Mouse (Mus musculus) layer of hippocampus, postnatal 10 days (tissue): ENCODE data around the gene Hist1h2an. TPM values are rescaled to one million over a fixed set of nuclear protein-coding genes. Genes with fewer than 3 reads are reported as not detected.
A peak's percentile ranks its signal among the peaks of the same experiment; 100 is the strongest.
"Not testable (repeated sequence)": the region's sequence is repeated elsewhere in the genome, so short reads cannot be mapped to it uniquely, and the experiment has no call there.

Source experiments
- DNase-seq, 2 experiments: peaks; one replicate each; pipeline ENCODE4 v3.0.0; 2021; ENCODE audit warnings: low spot score in 2 of 2
- long read RNA-seq: library from polyadenylated mRNA; stranded (forward); transcript quantifications from one replicate; pipeline ENCODE4 v2.0.0, GENCODE M21; 2023
- total RNA-seq, 2 experiments: library from RNA; stranded (reverse); gene quantifications; 2 replicates each; pipeline ENCODE4 v1.2.3; 2021

The Hist1h2an gene
- 10 to 100 TPM; 11.0 to 16.4 TPM for total RNA-seq
- long read RNA-seq = 0 reads

- DNase-seq = peak; percentile 82 to 85
These were observed at the start of gene Hist1h2an, which contains the start of gene Hist1h2bp for GRCm38 (mm10) chr13:21786899-21787629. Gene Hist1h2an (minus strand): TSS chr13:21787218. Gene Hist1h2bp (plus strand): TSS chr13:21787461.

- not testable (repeated sequence) for DNase-seq
These were observed 46.4 kb upstream of the Hist1h2an start, which contains the start of the genes Hist1h2ap and Hist1h2br for GRCm38 (mm10) chr13:21833461-21833860. Gene Hist1h2ap (minus strand): TSS chr13:21833507. Gene Hist1h2br (plus strand): TSS chr13:21833743.

GRCm38 (mm10) chr13:21831418-21832394, 44.7 kb upstream of the Hist1h2an start, which contains the start of gene Hist1h4n:
Gene Hist1h4n (minus strand): TSS chr13:21832196.
- DNase-seq = peak in 1 of 2 experiments; percentile 28

DNA sequence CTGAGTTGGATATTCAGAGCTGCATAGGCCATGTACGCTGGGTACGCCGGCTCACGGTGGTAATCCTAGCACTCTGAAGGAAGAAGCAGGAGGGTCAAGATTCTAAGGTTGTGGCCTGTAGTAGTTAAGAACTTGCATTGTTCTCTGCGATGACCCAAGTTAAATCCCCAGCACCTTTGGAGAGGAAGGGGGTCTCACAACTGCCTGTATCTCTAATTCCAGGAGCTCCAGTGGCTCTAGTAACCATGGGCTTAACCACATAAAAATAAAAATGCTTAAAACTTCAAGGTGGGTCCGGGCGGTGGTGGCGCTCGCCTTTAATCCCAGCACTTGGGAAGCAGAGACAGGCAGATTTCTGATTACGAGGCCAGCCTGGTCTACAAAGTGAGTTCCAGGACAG, 43.3 kb upstream of the Hist1h2an start:
- no peak for DNase-seq

DNA sequence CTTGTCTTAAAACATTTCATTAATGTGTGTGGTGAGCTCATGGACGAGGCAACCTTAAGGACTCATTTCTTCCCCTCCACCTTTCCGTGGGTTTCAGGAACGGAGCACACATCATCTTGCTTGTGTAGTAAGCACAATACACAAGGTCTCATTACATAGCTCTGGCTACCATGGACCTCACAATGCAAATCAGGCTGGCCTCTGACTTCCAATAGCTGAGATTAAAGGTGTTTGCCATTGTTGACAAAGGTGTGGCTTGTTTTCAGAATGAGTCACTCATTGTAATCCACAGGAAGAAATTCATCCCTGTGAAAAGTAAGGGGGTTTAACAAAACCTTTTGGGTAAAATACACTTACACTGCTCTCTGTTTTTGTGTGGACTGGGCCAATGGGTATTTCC, 41.5 kb upstream of the Hist1h2an start:
- no peak for DNase-seq

GRCm38 (mm10) chr13:21820082-21820890, 33.3 kb upstream of the Hist1h2an start:
- DNase-seq = not testable (repeated sequence)

GRCm38 (mm10) chr13:21812092-21812491, 25.1 kb upstream of the Hist1h2an start:
- not testable (repeated sequence) for DNase-seq

GRCm38 (mm10) chr13:21811539-21811938, 24.5 kb upstream of the Hist1h2an start, which contains the start of gene Hist1h4m:
Gene Hist1h4m (plus strand): TSS chr13:21811746.
- not testable (repeated sequence) for DNase-seq

GRCm38 (mm10) chr13:21811074-21811473, 24.1 kb upstream of the Hist1h2an start:
- not testable (repeated sequence) for DNase-seq

GRCm38 (mm10) chr13:21810073-21810472, 23.1 kb upstream of the Hist1h2an start, which contains the start of the genes Hist1h2bq and Hist1h2ao:
Gene Hist1h2bq (minus strand): TSS chr13:21810197.
Gene Hist1h2ao (plus strand): TSS chr13:21810465.
- DNase-seq = not testable (repeated sequence)

DNA sequence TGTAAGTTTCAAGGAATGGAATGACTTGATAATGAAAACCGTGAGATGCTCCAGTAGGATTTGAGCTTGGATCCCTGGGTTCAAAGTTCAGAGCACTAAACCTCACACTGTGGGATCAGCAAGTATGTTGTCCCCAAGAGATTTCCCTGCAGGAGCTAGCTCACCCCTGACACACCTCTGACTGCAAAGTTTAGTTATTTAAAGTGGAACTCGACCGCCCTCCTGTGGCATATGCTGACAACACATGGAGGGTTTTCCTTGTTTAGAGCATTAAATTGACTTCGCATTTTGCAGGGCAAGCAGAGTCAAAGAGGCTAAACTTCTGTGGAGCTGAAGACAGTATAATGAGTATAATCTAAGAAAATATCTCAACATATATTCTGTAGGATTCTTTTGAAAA, 16.0 kb upstream of the Hist1h2an start:
- DNase-seq = not testable (repeated sequence)

GRCm38 (mm10) chr13:21797163-21797562, 10.1 kb upstream of the Hist1h2an start:
- not testable (repeated sequence) for DNase-seq

DNA sequence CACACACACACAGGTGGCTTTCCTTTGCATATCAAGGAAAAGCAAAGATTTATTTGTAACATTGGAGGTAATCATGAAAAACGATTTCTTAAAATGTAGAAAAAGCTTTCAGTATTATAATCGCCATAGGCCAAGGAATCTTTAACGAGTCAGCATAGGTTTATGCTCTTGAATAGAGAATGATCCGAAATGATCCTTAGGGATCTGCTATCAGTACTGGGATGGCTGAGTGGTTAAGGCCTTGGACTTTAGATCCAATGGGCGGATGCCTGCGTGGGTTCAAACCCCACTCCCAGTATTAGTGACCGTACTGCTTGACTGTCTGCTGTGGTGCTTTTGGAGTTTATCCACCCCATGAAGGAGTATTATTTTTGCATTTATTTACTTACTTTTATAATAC, 8.6 kb upstream of the Hist1h2an start:
- DNase-seq = peak in 1 of 2 experiments; percentile 2

GRCm38 (mm10) chr13:21790601-21791283, 3.7 kb upstream of the Hist1h2an start:
- DNase-seq = no peak

DNA sequence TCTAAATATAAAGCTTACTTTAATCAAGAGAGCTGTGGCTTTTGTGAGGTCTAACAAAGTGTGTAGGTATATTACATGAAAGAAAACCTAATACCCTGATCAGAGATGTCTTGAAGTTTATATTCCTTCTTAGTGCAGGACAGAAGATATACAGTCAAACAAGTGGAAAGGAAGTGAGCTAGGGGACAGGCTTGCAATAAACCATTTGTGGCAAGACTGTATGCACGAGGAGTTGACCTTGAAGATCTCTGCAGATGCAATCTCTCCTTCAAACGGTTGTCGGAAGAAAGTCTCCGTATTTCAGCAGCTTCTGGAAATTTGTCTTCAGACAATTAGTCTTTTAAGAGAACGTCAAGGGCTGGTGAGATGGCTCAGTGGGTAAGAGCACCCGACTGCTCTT, 2.9 kb upstream of the Hist1h2an start:
- no peak for DNase-seq

GRCm38 (mm10) chr13:21787760-21788593, 959 bp upstream of the Hist1h2an start:
- no peak for DNase-seq

GRCm38 (mm10) chr13:21786189-21786898, 674 bp downstream of the Hist1h2an start:
- DNase-seq = no peak

DNA sequence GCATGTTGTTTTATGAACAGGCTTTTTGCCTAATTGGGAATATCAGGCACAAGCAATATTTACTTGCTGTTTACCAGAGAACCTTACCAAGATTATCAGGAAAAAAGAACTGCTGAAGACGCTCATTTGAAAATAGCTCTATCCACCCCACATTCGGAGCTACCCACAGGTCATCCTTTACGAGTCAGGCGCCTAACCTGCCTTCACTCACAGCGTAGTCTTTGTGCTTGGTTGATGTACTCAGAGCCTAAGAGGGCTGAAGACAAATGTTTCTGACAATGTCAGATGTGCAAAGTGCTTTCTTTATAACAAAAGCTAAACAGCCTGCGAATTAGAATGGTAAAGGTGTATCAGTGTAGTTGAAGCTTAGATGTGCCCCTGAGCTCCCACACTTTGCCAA, 2.7 kb downstream of the Hist1h2an start:
- no peak for DNase-seq
